Mouse (Mus musculus) cerebellum, postnatal 25 days (tissue): ENCODE results near the gene Aph1b.
"Not testable (repeated sequence)": the region's sequence is repeated elsewhere in the genome, so short reads cannot be mapped to it uniquely, and the experiment has no call there.

Source experiments
- DNase-seq, 2 experiments: peaks; one replicate each; pipeline ENCODE4 v3.0.0; 2021; ENCODE audit warnings: mixed read lengths in 2 of 2

Gene Aph1b

GRCm38 (mm10) chr9:66795464-66796324 lies at the start of gene Aph1b:
TSS of gene Aph1b (minus strand) at chr9:66795490.
- peak; percentile 97 to 98 for DNase-seq

GRCm38 (mm10) chr9:66835097-66835480 lies 39.8 kb upstream of the Aph1b start:
- DNase-seq: no peak

- DNase-seq: peak; percentile 98 to 99
These were observed 39.2 kb upstream of the Aph1b start, which contains the start of gene Aph1c for GRCm38 (mm10) chr9:66834318-66835096. TSS of gene Aph1c (minus strand) at chr9:66834726.

GRCm38 (mm10) chr9:66833851-66834250 lies 38.6 kb upstream of the Aph1b start:
- DNase-seq: peak; percentile 20 to 30

GRCm38 (mm10) chr9:66832366-66832908 lies 37.1 kb upstream of the Aph1b start:
- no peak for DNase-seq

GRCm38 (mm10) chr9:66825990-66826389 lies 30.7 kb upstream of the Aph1b start:
- peak in 1 of 2 experiments; percentile 45 for DNase-seq

GRCm38 (mm10) chr9:66822255-66822654 lies 27.0 kb upstream of the Aph1b start:
- DNase-seq: not testable (repeated sequence)

GRCm38 (mm10) chr9:66820996-66821395 lies 25.7 kb upstream of the Aph1b start:
- no peak for DNase-seq

GRCm38 (mm10) chr9:66813392-66813791 lies 18.1 kb upstream of the Aph1b start:
- no peak for DNase-seq

GRCm38 (mm10) chr9:66805951-66806350 lies 10.7 kb upstream of the Aph1b start:
- DNase-seq: not testable (repeated sequence)

GRCm38 (mm10) chr9:66801947-66802346 lies 6.7 kb upstream of the Aph1b start:
- no peak for DNase-seq

- no peak for DNase-seq
These were observed 1.4 kb upstream of the Aph1b start, which contains the start of gene Gm10647 for GRCm38 (mm10) chr9:66796739-66797138. TSS of gene Gm10647 (plus strand) at chr9:66797039.

- DNase-seq: peak in 1 of 2 experiments; percentile 37
These were observed 444 bp downstream of the Aph1b start for GRCm38 (mm10) chr9:66794629-66795463.

- DNase-seq: peak in 1 of 2 experiments; percentile 41
These were observed 7.5 kb downstream of the Aph1b start for GRCm38 (mm10) chr9:66787821-66788220.

- not testable (repeated sequence) for DNase-seq
These were observed 10.7 kb downstream of the Aph1b start for GRCm38 (mm10) chr9:66784552-66784951.

GRCm38 (mm10) chr9:66770701-66771100 lies 24.6 kb downstream of the Aph1b start:
- no peak for DNase-seq

- no peak for DNase-seq
These were observed 26.0 kb downstream of the Aph1b start for GRCm38 (mm10) chr9:66769275-66769674.

- no peak for DNase-seq
These were observed 26.6 kb downstream of the Aph1b start for GRCm38 (mm10) chr9:66768721-66769120.

- no peak for DNase-seq
These were observed 34.3 kb downstream of the Aph1b start for GRCm38 (mm10) chr9:66760991-66761390.

- DNase-seq: no peak
These were observed 42.4 kb downstream of the Aph1b start for GRCm38 (mm10) chr9:66752849-66753248.

- DNase-seq: no peak
These were observed 46.9 kb downstream of the Aph1b start for GRCm38 (mm10) chr9:66748390-66748789.

GRCm38 (mm10) chr9:66744531-66744930 lies 50.8 kb downstream of the Aph1b start:
- DNase-seq: peak in 1 of 2 experiments; percentile 39
